Mouse (Mus musculus): ENCODE data around the gene Vps41.

Gene Vps41

DNA sequence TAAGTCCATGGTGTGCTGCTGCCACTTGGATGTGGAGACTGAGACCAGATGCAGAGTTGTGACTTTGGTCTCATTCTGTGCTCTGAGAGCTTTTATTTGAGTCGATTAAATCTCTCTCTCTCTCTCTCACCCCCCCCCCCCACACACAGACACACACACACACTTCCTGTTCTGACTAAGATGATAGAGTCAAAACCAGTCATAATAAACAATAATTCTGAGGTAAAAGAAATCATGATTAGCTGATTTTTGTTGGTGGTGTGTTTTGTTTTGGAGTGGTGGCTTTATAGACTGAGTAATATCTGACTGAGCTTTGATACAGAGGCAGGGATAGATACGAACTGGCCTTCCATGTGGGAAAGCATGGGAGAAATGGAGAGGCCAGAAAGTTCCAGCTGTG is 74.6 kb downstream of the Vps41 start:
- no peak for DNase-seq (ENCODE audit: low read depth, low spot score)

DNA sequence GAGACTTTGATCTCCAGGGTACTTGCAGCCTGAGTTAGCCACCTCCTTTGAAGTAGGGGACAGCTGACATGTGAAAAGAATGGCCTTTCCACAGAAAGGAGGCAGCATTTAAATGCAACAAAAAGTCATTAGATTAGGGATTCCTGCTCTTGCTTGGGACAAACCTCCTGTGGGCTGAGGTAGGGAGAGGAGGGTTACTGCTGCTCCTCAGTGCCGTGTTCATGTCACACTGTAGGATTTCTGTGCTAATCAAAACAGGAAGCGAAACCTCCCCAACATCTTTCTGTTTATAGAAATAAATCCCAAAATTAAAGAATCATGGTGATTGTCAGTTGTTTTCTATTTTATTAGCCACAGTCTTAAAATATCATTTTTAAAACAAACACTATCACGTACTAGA is 77.4 kb downstream of the Vps41 start:
- no peak for DNase-seq (ENCODE audit: low read depth, low spot score)

DNA sequence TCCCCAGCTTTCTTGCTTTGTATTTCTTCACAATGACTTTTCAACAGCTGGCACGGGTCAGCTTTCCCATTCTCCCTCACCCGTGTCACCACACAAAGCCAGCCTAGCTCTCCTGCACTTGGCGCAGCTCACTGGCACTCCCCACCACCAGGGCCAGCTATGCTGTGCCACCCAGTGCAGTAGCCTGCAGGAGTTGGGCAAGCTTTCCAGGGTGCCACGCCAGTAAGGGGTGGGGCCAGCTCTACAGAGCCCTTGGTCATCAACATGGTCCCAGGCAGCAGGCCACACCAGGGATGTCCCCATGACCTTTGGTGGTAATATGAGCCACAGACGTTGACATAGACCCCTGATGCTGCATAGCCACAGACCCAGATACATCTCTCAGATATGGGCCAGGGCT is 80.5 kb downstream of the Vps41 start:
- no peak for DNase-seq (ENCODE audit: low read depth, low spot score)

DNA sequence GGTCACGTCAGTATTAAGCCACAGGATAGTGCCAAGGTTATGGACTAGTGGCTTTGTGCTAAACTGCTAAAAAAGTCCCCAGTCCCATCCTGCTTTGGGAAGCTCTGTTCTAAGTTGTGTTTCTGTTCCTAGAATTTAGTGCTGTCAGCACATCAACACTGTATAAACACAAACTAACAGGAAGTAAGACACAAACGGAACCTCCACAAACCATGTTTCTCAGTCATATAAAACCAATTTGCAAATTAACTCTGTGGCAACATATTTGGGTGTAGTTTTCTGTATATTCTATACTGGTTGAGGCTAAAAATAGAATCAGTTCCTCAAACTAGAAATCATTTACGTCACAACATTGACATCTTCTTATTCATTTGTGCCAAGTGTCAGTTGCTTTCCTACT is 83.3 kb downstream of the Vps41 start:
- DNase-seq (ENCODE audit: low read depth, low spot score): no peak

DNA sequence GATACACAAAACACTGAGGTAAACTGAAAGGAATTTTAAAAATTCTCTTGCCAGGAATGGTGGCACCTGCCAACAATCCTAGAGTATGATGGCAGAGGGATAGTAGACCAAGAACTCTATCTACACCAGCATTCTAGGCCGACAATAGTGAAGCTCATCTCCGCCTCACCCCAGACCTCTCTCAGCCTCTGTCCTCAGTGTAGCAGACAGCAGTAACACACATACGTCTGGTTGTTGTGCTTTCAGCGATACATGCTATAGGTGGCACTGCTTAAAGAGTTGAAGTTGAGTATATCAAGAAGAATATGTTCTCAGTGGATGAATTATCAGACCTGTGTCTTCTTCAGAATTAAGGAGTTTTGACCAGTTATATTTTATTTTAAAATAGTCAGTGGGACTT is 92.4 kb downstream of the Vps41 start:
- DNase-seq (ENCODE audit: low read depth, low spot score): no peak

DNA sequence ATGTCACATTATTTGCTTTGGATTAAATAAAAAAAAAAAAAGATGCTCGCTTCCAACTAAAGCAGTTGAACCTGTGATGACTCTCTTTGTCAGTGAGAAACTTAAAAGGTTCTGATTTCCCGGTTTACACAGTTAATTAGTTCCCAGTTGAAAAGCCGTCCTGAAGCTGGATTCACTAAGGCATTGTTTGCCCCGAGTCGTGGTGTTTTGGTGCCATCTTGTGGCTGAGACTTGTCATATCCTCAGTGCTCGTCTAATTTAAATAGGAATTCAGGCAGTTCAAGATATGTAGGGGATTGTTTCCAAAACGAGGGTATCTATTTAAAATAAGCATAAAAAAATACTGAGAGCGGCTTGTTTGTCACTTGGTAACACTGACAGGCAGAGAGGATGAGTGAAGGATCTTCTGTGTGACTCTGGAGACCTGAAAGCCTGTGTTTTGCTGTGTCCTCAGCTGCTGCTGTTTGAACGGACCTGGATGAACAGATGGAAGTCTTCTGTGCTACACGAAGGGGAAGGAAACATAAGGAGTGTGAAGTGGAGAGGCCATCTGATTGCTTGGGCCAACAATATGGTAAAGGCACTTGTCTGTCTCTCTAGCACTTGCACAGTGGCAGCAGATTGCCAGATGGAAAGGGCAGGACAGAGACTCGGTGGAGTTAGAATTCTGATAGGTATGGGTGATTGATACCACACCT is 93.0 kb downstream of the Vps41 start:
- DNase-seq (ENCODE audit: low read depth, low spot score): peak; percentile 31

DNA sequence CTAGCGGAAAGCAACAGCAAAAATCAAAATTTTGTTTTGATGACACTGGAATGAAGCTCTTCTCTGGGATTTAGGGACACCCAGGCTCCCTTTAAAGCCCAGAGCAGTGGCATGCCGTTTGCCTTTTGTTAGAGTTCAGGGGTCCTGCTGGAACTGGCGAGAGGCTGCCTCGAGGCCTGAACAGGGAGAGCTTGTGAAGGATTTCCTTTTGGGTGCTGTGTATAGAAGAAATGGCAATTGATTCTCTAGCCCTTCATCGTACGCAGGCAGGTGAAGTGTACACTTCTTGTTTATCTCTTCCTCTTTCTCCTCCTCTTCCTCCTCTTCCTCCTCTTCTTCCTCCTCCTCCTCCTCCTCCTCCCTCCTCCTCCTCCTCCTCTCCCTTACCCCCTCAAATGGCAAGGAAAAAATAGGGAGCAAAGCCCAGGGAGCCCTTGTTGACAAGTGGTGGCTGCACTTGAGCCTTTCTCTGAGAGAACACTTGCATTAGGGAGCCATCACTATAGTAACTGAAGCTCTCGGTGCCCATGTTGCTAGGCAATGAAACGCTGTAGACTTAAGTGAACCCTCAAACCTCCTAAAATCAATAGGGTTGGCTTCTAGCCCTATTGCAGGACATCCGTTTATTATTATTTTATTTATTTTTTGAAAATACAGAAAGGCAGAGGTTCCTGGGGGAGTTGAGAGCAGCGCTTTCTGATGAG is 107.5 kb downstream of the Vps41 start:
- DNase-seq (ENCODE audit: low read depth, low spot score): no peak

DNA sequence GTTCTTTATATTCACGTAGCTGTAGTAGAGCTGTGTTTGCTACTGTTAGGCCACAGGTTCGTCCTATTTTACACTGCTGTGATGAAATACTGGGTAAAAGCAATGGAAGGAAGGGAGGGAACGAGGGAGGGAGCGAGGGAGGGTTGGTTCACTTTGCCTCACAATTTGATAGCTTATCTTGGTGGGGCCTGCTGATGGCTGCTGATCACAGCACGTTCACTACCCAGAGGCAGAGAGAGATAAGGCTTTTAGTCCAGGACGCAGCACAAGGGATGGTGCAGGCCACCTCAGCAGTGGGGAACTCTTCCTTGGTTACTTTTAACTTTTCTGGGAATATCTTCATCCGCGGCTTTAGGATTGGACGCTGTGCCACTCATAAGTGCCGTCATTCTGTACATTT is 109.9 kb downstream of the Vps41 start:
- DNase-seq (ENCODE audit: low read depth, low spot score): no peak

DNA sequence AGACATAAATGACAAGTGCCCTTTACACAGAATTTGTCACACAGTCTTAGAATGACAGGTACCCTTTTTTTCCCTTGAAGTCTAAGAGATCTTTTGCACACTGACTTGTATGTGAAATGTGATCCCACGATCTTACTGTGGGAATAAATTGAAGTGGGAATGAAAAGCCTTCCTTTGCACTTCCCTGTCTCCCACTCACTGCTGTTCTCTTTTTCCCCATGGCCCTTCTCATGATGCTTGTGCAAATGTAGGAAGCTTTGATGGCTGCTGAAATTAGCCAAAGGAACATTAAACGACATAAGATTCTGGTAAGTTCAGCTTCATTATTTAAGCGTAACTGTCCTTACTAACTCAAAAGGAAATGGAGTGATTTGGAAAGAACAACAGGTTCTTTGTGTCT is 113.4 kb downstream of the Vps41 start:
- DNase-seq (ENCODE audit: low read depth, low spot score): no peak

DNA sequence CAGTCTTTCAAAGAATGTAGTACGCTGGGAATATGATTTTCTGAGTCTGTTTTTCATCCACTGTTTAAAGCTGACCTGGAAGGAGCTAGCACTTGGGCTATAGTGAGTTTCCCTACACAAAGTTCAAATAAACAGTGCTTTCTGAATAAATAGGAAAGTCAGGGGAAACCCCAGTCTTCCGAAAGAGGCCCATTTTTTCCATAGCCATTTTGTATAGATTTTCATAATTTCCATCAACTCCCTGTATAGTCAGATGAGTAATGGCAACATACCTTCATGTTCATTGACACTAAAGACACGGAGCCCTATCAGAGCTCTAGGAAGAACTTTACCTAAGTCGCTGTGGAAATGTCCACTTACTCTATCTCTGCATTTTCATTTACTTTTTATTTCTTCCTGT is 122.1 kb downstream of the Vps41 start:
- no peak for DNase-seq (ENCODE audit: low read depth, low spot score)

DNA sequence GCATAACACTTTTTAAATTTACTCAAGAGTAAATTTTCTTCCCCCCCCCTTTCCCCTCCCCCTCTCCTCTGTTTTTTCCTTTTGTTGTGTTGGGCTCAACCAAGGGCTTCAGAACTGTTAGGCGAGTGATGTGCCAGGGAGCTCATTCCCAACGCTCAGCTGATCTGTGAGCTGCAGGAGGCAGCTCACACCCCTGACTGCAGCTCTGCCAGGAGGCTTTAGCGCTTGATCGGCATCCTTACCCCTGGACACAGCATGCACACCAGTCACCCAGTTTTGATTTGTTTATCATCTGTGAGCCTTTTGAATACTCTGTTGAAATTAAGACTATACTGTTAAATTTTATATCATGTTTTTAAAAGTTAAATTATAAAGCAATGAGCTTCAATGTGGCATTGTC is 123.3 kb downstream of the Vps41 start:
- no peak for DNase-seq (ENCODE audit: low read depth, low spot score)

DNA sequence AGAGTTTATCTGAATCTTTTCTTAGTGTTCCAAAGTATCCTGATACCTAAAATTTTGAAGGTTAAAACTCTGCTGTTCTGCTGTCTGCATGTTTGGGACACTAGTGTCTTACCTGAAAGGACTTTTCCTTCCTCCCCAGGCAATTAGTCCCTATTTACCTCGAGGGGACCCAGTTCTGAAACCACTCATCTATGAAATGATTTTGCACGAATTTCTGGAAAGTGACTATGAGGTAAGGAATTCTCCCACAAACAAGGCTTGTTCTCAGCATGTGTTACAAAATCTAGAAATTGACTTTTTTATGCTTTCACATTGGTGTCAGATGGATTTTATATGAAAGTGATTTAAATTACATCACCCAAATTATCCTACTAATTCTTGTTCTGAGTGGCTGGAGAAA is 123.9 kb downstream of the Vps41 start:
- no peak for DNase-seq (ENCODE audit: low read depth, low spot score)

DNA sequence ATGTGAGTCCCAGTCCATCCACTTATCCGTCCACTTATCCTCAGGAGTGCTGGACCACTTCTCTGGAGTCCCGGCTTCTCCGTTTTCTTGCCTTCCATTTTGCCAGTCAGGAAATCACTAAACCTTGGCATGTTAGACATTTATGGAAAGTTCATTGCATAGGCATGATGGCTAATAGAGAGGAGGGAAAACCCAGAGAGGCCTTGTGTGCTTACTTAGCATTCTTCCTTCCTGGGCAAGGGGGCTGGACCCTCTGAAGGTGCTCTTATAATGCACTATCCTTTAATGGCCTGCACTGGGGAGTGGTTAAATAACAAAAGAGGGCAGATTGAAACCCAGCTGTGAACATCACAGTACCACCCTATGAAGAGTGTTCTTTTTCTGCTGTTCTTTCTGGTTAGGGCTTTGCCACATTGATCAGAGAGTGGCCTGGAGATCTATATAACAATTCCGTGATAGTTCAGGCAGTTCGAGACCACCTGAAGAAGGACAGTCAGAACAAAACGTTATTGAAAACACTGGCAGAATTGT is 124.7 kb downstream of the Vps41 start:
- DNase-seq (ENCODE audit: low read depth, low spot score): peak; percentile 39

DNA sequence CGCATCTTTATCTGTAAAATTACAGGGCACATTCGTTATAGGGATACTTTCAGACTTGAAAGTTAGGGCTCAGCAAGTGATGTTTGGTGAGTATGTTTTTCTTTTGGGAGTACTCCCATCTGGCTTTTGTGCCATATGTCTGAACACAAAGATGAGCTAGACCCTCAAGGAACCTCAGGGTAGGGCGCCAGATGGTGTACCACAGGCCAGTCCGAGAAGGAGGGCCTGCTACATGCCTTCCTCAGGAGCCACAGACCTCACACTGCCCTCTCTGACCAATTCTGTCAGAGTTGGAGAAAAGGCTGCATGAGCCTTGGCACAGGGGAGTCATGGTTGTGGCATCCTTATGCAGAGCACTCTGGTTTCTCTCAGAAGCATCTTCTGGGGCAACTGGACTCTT is 125.5 kb downstream of the Vps41 start:
- no peak for DNase-seq (ENCODE audit: low read depth, low spot score)

DNA sequence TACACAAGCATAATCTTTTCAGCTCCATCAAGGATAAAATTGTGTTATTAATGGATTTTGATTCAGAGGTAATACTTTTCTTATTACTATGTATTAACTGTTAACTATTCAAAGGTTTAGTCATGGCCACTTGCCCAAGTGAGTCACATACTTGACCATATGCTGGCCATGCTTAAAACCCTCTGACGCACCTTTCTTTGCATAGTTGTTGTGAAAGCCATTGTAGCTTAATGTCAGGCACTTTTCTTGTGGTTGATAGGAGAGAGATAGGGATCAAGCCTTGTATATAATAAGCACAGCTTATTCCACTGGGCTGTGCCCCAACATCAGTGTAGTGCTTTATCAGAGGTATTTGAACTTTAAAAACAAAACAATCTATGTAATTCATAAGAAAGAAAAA is 126.5 kb downstream of the Vps41 start:
- DNase-seq (ENCODE audit: low read depth, low spot score): no peak

DNA sequence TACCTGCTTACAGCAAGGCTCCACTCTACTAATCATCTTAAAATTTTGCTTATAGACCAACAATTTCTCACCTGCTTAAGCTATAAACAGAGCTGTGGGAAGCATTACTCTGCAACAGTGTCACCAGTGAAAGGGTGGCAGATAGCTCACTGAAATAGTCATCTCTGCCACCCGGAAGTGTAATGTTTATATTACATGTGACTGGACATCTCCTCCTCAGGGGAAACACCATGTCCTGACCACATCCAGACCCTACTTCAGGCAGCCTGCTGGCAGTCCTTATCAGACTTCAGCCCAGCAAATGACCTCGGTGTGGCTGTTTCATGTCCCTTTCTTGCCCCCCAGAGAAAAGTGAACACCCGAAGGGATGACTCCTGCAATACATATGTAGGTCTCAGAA is 130.3 kb downstream of the Vps41 start:
- DNase-seq (ENCODE audit: low read depth, low spot score): no peak

DNA sequence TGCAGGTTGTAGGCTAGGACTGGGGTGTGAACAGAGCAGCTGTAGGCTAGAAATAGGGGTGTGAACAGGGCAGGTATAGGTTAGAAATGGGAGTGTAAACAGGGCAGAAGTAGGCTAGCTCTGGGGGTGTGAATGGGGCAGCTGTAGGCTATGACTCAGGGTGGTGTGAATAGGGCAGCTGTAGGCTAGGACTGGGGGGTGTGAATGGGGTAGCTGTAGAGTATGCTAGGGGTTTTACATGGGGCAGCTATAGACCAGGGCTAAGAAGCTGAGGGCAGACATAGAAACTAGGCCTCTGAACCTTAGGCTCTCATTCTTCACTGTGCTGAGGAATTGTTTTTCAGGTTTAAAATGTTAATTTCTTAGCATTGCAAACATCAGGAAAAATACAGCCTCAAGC is 132.5 kb downstream of the Vps41 start:
- no peak for DNase-seq (ENCODE audit: low read depth, low spot score)

DNA sequence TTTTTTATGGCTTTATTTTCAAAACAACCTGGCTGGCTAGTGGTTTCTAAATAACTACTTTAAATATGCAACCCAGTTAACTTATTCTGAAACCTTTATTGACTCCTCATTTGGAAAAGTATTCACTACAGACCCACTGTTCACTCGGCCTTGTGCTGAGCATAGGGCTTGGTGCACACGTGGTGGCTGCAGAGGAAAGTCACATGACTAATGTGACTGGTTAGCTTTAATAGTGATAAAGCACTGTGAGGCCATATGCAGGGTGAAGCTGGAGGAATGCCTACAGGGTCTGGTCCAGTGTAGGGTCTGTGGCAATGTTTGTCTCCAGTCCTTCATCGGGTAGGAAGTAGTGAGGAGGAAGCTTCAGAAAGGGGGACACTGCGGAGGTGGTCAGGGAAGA is 134.1 kb downstream of the Vps41 start:
- no peak for DNase-seq (ENCODE audit: low read depth, low spot score)

DNA sequence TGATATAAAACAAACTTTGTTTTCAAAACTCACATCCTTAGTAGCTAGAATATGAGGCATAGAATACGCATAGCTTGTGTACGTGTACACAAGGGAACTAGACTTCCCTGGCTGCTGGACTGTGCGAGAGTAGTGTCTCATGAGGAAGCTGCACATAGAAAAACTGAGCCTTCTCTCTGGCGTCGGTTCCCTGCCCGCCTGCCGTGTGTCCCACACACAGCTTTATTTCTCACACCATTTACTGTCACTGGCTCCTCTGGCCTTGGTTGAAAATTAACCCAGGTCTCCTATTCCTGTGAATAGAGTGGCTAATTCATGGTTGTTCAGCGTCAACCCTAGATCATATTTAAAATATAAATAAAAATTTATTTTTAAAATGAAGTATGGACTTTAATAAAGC is 135.6 kb downstream of the Vps41 start:
- no peak for DNase-seq (ENCODE audit: low read depth, low spot score)

DNA sequence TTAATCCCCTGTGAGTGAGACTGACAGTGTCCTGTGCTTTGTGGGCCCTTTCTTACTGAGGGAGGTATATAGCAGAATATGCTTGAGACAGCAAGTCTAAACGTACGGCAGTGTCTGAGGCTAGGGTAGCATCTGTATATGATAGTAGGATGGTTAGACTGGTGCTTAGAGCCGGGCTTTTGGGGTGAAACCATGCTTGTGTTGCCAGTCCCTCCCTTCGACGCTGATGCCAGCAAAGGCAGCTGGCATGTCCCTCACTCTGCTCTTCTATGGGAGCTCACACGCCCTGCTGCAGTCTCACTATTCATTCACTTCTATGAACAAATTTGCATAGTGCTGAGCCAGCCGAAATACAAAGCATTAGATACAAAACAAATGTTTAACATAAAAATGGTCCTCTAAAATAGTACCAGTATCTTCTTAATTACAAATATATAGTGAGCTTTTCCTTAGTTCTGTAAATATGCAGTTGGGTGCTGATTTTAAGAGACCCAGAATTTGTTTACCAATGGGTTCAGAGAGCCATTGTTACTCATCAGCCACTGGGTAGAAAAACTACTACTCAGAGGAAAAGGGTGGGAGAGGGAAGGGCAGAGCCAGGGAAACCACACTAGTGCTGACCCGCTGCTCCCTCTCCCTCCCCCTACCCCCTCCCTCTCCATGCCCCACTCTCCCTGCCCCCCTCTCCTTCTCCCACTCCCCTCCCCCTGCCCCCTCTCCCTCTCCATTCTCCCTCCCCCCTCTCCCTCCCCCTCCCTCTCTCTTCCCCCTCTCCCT is 139.1 kb downstream of the Vps41 start:
- DNase-seq (ENCODE audit: low read depth, low spot score): no peak

DNA sequence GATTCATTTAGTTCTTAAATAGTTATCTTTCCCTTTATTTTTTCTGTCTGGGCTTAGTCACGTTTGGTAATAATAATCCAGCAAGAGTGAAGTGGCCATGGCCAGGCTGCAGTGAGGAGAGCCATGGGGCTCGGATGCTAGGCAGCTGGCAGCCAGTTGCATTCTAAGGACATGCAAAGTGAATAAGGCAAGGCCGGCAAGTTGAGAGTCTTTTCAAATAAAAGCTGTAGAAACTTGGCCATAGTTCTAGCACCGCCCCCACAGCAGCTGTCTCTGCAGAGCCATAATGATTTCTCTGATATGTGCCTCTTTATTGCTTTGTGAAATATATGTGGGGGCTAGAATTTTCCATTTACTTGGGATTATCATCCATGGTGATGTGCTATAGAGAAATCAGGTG is 141.1 kb downstream of the Vps41 start:
- DNase-seq (ENCODE audit: low read depth, low spot score): no peak

DNA sequence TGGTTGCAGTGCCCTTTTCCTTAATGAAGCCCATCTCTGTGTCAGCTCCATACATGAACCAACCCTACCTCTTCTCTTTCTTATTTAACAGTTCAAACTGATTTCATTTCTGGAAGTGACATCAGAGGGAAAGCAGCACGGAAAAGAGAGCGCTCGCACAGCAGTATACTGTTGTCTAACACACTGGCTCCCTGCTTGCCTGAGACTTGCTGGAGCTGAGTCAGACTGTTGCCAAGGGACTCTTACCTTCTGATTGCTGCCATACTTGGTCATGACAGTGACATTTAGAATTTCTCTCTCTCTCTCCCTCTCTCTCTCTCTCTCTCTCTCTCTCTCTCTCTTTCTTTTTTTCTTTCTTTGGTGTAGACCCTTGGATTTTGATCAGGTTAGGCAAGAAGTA is 142.3 kb downstream of the Vps41 start:
- DNase-seq (ENCODE audit: low read depth, low spot score): no peak

DNA sequence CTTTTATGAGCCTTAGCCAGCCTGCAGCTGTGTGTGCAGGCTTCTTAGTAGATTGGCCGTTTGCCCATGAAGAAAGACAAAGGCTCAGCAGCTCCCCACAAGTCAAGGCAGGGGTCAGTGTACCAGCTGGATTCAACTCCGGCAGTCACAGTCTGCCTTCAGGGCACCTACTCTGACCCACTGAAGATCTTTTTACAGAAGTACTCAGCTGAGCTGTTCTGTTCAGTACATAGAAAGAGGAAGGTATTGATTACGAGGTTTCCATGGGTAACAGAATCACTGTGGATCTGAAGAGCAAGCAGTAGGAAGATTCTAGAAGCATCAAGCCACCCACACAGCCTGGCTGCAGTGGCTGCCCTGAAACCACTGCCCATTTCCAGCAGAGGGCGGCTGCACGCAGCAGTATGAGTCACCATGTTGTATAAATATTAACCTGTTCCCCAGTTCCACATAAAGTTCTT is 151.0 kb downstream of the Vps41 start:
- no peak for DNase-seq (ENCODE audit: low read depth, low spot score)

All from WW6 (cell line).